Mouse (Mus musculus): ENCODE results near the gene Sqstm1. TPM values are rescaled to one million over a fixed set of nuclear protein-coding genes. Genes with fewer than 3 reads are reported as not detected.

The Sqstm1 gene
- total and polyA plus RNA-seq, 3 experiments, result 187 to 223 TPM; not detected in 1

DNA sequence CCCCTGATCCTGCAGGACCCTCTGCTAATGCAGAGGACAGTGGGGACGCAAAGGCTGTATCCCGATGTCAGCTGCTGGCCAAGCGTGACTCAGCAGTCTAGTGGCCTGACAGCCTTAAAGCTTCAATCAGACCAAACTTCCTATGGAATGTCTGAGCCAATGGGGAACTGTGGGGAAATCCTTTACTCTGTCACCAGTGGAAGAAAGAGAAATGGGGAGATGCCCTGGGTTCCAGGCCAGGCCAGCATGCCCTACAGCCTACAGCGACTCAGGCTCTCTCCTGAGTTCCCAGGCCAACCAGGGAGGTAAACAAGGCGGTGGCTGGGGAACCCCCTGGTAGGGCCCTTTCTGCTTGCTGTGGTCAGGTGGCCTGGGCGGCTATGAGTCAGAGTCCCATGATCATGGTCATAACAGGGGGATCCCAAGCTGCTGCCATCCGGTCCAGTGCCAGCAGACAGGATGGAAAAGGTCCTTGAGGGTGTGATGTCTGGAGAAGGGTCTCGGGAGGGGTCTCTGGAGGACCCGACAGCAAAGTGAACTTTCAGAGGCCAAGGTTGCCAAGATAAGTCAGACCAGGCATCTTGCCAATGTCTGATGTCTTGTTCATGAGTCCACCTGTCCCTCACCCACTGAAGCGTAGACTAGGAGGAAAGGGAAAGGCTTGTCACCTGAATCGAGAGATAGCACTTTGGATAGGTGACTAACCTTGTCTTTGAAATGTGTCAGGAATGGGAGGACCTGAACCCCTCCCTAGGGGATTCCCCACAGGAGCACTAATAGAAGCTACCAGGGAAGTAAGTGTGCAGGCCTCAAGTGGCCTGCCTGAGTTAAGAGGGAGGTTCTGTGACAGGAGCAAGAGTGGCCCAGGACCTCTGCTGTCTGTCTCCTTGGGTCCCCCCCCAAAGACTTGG, 2.5 kb upstream of the Sqstm1 start:
- Histone ChIP-seq H3K27me3 (ENCODE audit: control insufficient read depth in 1 of 2, insufficient read depth in 2 of 2, low read length in 2 of 2) (no peaks in the 10 kb centered on the region), H3K4me1 (ENCODE audit: control insufficient read depth in 1 of 2, insufficient read depth in 2 of 2, low read length in 2 of 2) (peaks cover 15 to 39% of the 10 kb centered on the region in 2 experiments), H3K79me2 (ENCODE audit: control insufficient read depth, insufficient read depth, low read length, poor library complexity) (peaks cover 23% of the 10 kb centered on the region), H3K9ac (ENCODE audit: control insufficient read depth, low read depth, low read length, poor library complexity, severe bottlenecking) (no peak overlapping the region), H3K4me3 (ENCODE audit: control insufficient read depth in 1 of 2, insufficient read depth in 1 of 2, low read depth in 2 of 2, low read length in 2 of 2) (no peak overlapping the region), H3K27ac (ENCODE audit: control insufficient read depth, low read depth, low read length) (peak overlapping the region; percentile 71; the same call in 1 of the 2 replicates), H3K9me3 (replicated peaks; ENCODE audit: insufficient read depth, low read length) (no peaks in the 10 kb centered on the region), H3K36me3 (ENCODE audit: control insufficient read depth in 1 of 2, insufficient read depth in 2 of 2, low read length in 2 of 2) (peaks cover 0 to 21% of the 10 kb centered on the region in 2 experiments)
- DNase-seq (ENCODE audit: low read depth, low spot score), result no peak
- TF ChIP-seq ETS1 (IDR thresholded peaks at IDR 0.05; ENCODE audit: low read depth, low read length) (0 out of 2 replicates have a peak, but pooled peaks have one; percentile 5), KAT2A (conservative IDR thresholded peaks at IDR 0.05; ENCODE audit: low read depth, low read length) (no peak), ZC3H11A (IDR thresholded peaks at IDR 0.05; ENCODE audit: low read depth, low read length) (no peak), ZKSCAN1 (IDR thresholded peaks at IDR 0.05; ENCODE audit: low read depth, low read length) (no peak)

DNA sequence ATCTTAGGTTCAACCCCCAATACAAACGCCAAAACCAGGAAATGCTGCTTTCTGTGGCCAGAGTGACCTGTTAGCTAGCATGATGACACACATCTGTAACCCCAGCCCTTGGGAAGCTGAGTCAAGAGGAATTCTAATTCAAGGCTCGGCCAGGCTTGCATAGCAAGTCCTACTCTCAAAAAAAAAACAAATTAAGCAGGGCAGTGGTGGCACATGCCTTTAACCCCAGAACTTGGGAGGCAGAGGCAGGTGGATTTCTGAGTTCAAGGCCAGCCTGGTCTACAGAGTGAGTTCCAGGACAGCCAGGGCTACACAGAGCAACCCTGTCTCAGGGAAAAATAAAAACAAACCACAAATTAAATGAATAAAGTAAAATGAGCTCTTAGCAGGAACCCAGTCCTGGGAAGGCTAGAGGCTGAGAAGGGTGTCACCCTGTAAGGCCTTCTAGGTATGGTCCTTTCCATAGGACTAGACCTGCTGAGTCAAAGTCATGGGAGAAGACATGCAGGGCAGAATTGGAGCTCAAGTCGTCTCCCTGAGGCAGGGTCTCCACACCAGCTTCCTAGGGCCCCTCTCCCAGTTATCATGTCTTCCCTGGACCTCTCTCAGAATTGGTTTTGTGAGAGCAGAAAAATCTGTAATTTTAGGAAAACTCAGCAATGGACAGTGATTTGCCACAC, 1.6 kb upstream of the Sqstm1 start:
- Histone ChIP-seq H3K4me3 (ENCODE audit: control insufficient read depth in 1 of 2, insufficient read depth in 1 of 2, low read depth in 2 of 2, low read length in 2 of 2) (no peak overlapping the region), H3K4me1 (ENCODE audit: control insufficient read depth in 1 of 2, insufficient read depth in 2 of 2, low read length in 2 of 2) (peaks cover 12 to 33% of the 10 kb centered on the region in 2 experiments)
- DNase-seq (ENCODE audit: low read depth, low spot score), result peak; percentile 61

More for the DNA sequence above, 1.6 kb upstream of the Sqstm1 start:
- Histone ChIP-seq H3K9ac (ENCODE audit: control insufficient read depth, low read depth, low read length, poor library complexity, severe bottlenecking) (peak overlapping the region; percentile 24; the same call in 1 of the 2 replicates), H3K79me2 (ENCODE audit: control insufficient read depth, insufficient read depth, low read length, poor library complexity) (peaks cover 30% of the 10 kb centered on the region), H3K36me3 (ENCODE audit: control insufficient read depth in 1 of 2, insufficient read depth in 2 of 2, low read length in 2 of 2) (peaks cover 0 to 20% of the 10 kb centered on the region in 2 experiments), H3K27ac (ENCODE audit: control insufficient read depth, low read depth, low read length) (peak overlapping the region; percentile 71), H3K27me3 (ENCODE audit: control insufficient read depth in 1 of 2, insufficient read depth in 2 of 2, low read length in 2 of 2) (no peaks in the 10 kb centered on the region), H3K9me3 (replicated peaks; ENCODE audit: insufficient read depth, low read length) (no peaks in the 10 kb centered on the region)
- TF ChIP-seq MEF2A (IDR thresholded peaks at IDR 0.05; ENCODE audit: extremely low read depth, insufficient replicate concordance, low read depth, low read length, poor library complexity, severe bottlenecking), result no peak
- no peak for TF ChIP-seq CTCF (IDR thresholded peaks at IDR 0.05 in 2 of 3, conservative IDR thresholded peaks at IDR 0.05 in 1 of 3; ENCODE audit: control insufficient read depth in 1 of 3, insufficient read depth in 1 of 3, low read depth in 2 of 3, low read length in 3 of 3, poor library complexity in 1 of 3, severe bottlenecking in 1 of 3)
- TF ChIP-seq ZNF384 (IDR thresholded peaks at IDR 0.05; ENCODE audit: low read depth, low read length), result no peak
- TF ChIP-seq USF2 (IDR thresholded peaks at IDR 0.05; ENCODE audit: borderline replicate concordance in 1 of 2, insufficient read depth in 1 of 2, low read depth in 1 of 2, low read length in 2 of 2), result no peak
- no peak for TF ChIP-seq SMC3 (IDR thresholded peaks at IDR 0.05; ENCODE audit: low read depth, low read length)
- TF ChIP-seq JUND (IDR thresholded peaks at IDR 0.05; ENCODE audit: low read depth, low read length), result no peak
- TF ChIP-seq TBP (IDR thresholded peaks at IDR 0.05; ENCODE audit: low read depth, low read length), result no peak
- TF ChIP-seq RCOR1 (IDR thresholded peaks at IDR 0.05; ENCODE audit: low read depth, low read length), result no peak
- TF ChIP-seq NRF1 (IDR thresholded peaks at IDR 0.05; ENCODE audit: insufficient read depth, low read depth, low read length, poor library complexity, severe bottlenecking), result no peak
- TF ChIP-seq ELF1 (IDR thresholded peaks at IDR 0.05; ENCODE audit: low read depth, low read length), result peak; percentile 71; the same call in 1 of the 2 replicates
- peak; percentile 8; the same call in 1 of the 2 replicates for TF ChIP-seq ETS1 (IDR thresholded peaks at IDR 0.05; ENCODE audit: low read depth, low read length)
- TF ChIP-seq MYB (IDR thresholded peaks at IDR 0.05; ENCODE audit: low read depth, low read length), result no peak
- 0 out of 4 replicates have a peak, but pooled peaks of 1 of the 2 experiments have one; percentile 15 for TF ChIP-seq EP300 (IDR thresholded peaks at IDR 0.05; ENCODE audit: low read depth in 1 of 2, low read length in 2 of 2)
- TF ChIP-seq KAT2A (conservative IDR thresholded peaks at IDR 0.05; ENCODE audit: low read depth, low read length), result 0 out of 2 replicates have a peak, but pooled peaks have one; percentile 36

Measured in MEL (cell line).